Mouse (Mus musculus) embryonic fibroblast, embryonic 13.5 days (primary cell): ENCODE measurements around the gene AF067063. TPM values are rescaled to one million over a fixed set of nuclear protein-coding genes. Genes with fewer than 3 reads are reported as not detected.
"Not testable (repeated sequence)": the region's sequence is repeated elsewhere in the genome, so short reads cannot be mapped to it uniquely, and the experiment has no call there.

Source experiments
- H3K27ac ChIP-seq: 2 replicates; pipeline ENCODE4 v1.5.1; 2012; ENCODE audit warnings: low read length, control low read depth, inconsistent platforms; ENCODE audit not compliant: insufficient read depth
- H3K4me1 ChIP-seq: 2 replicates; pipeline ENCODE4 v1.6.1; 2011; ENCODE audit warnings: low read length; ENCODE audit not compliant: control insufficient read depth, insufficient read depth
- H3K4me3 ChIP-seq: 2 replicates; pipeline ENCODE4 v1.5.1; 2011; ENCODE audit warnings: mild to moderate bottlenecking, control low read depth, low read length; ENCODE audit not compliant: insufficient read depth
- CTCF ChIP-seq: IDR thresholded peaks from 2 replicates; pipeline ENCODE4 v1.5.1; 2011; ENCODE audit warnings: mild to moderate bottlenecking, control low read depth, low read length, moderate library complexity, borderline replicate concordance; ENCODE audit not compliant: insufficient read depth
- POLR2A ChIP-seq: IDR thresholded peaks from 2 replicates; pipeline ENCODE4 v1.6.1; 2011; ENCODE audit warnings: low read depth, mild to moderate bottlenecking, control low read depth, low read length, moderate library complexity
- polyA plus RNA-seq: library from polyadenylated mRNA; stranded (reverse); fragments of >200 nt; gene quantifications from 2 replicates; pipeline ENCODE4 v1.2.4, GENCODE M21; 2011; ENCODE audit warnings: low read depth; ENCODE audit not compliant: missing spikeins, insufficient read length

Gene AF067063
- not detected in 2 replicates for polyA plus RNA-seq

GRCm38 (mm10) chr13:119830116-119830515 lies at the start of gene AF067063:
Gene AF067063, minus strand, starts transcription at chr13:119830216.
- H3K4me3 ChIP-seq, H3K4me1 ChIP-seq, H3K27ac ChIP-seq: not testable (repeated sequence)

- not testable (repeated sequence) for H3K4me1 ChIP-seq, H3K4me3 ChIP-seq, H3K27ac ChIP-seq
Measured at GRCm38 (mm10) chr13:119864395-119864999, 34.5 kb upstream of the AF067063 start.

- not testable (repeated sequence) for H3K27ac ChIP-seq, H3K4me1 ChIP-seq, H3K4me3 ChIP-seq
Measured at GRCm38 (mm10) chr13:119862399-119862798, 32.4 kb upstream of the AF067063 start.

- H3K27ac ChIP-seq, H3K4me1 ChIP-seq, H3K4me3 ChIP-seq: not testable (repeated sequence)
Measured at GRCm38 (mm10) chr13:119839982-119840381, 10.0 kb upstream of the AF067063 start.

- not testable (repeated sequence) for H3K4me3 ChIP-seq, H3K27ac ChIP-seq, H3K4me1 ChIP-seq
Measured at GRCm38 (mm10) chr13:119837719-119838337, 7.8 kb upstream of the AF067063 start.

- not testable (repeated sequence) for H3K4me1 ChIP-seq, H3K27ac ChIP-seq, H3K4me3 ChIP-seq
Measured at GRCm38 (mm10) chr13:119836324-119836811, 6.4 kb upstream of the AF067063 start.

GRCm38 (mm10) chr13:119835320-119836056 lies 5.5 kb upstream of the AF067063 start, which contains the start of gene D13Ertd608e:
Gene D13Ertd608e, plus strand, starts transcription at chr13:119836006.
- not testable (repeated sequence) for H3K4me1 ChIP-seq, H3K4me3 ChIP-seq, H3K27ac ChIP-seq

GRCm38 (mm10) chr13:119817579-119818206 lies 12.3 kb downstream of the AF067063 start:
- TF ChIP-seq CTCF = no peak
- TF ChIP-seq POLR2A = no peak
- Histone ChIP-seq H3K4me1 (no peaks in the 10 kb centered on the region), H3K27ac (no peak overlapping the region), H3K4me3 (no peak overlapping the region)

GRCm38 (mm10) chr13:119816798-119817197 lies 13.2 kb downstream of the AF067063 start:
- no peak overlapping the region for H3K4me3 ChIP-seq
- no peak overlapping the region for H3K27ac ChIP-seq
- TF ChIP-seq CTCF = no peak
- TF ChIP-seq POLR2A = no peak
- H3K4me1 ChIP-seq = no peaks in the 10 kb centered on the region

GRCm38 (mm10) chr13:119810031-119810430 lies 20.0 kb downstream of the AF067063 start:
- Histone ChIP-seq H3K4me1 (no peaks in the 10 kb centered on the region), H3K4me3 (no peak overlapping the region), H3K27ac (no peak overlapping the region)
- TF ChIP-seq CTCF = no peak
- TF ChIP-seq POLR2A = no peak
